Mouse (Mus musculus) retina, adult 2 months (tissue): Measurements from ENCODE around the gene Olfr645.

Experiments used
- DNase-seq: peaks from one replicate; pipeline ENCODE4 v3.0.0-alpha.2; 2012; ENCODE audit warnings: low read depth, low spot score

Gene Olfr645

DNA sequence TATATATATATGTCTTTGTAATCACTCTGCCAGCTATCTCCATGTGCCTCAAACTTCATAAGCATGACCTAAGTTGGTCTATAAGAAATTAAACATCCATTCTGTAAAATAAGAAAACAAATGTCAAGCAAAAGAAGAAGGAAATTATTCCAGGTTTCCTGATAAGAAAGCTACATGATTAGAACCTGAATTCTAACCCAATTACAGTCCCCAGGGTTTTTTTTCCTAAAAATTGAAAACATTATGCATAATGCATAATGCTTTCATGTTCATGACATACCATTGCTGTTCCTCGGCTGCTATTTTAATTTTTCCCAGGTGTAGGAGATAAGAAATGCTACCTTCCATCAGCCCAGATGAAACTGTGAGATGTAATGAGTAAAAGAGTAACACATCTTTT lies at the start of gene Olfr645:
TSS of gene Olfr645 (minus strand) at position 101 of the 400 bp plus-strand sequence.
- no peak for DNase-seq

DNA sequence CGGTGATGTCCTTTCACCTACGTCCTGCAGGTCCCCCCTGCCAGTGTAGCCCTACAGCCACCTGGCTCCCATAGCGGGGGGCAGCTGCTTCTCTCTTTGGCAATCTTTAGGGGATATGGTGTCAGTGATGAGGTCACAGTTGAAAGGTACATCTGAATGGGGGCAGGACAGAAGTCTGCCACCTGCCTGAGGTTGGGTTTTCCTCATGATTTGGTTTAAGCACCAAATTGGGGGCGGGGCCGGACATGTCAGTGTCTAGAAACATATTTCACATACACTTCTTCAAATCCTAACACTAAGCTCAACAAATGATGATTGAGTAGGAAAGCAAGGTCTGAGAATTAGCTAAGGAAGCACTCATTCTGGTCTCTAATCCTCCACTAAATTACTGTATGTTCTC lies 44.5 kb upstream of the Olfr645 start, which contains the start of gene Ubqln5:
TSS of gene Ubqln5 (minus strand) at position 101 of the 400 bp plus-strand sequence.
- no peak for DNase-seq

DNA sequence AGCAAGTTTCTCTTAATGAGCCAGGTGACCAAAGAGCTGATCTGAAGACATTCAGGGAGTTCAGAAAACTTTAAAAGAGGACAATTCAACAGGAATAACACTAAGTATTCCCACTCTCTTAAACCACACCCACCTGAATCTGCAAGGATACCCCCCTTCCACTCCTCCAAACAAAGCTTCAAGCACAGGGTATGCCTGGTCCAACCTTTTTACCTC lies 19.4 kb upstream of the Olfr645 start, which contains the start of gene Olfr646:
TSS of gene Olfr646 (plus strand) at position 117 of the 216 bp plus-strand sequence.
- DNase-seq, result no peak

DNA sequence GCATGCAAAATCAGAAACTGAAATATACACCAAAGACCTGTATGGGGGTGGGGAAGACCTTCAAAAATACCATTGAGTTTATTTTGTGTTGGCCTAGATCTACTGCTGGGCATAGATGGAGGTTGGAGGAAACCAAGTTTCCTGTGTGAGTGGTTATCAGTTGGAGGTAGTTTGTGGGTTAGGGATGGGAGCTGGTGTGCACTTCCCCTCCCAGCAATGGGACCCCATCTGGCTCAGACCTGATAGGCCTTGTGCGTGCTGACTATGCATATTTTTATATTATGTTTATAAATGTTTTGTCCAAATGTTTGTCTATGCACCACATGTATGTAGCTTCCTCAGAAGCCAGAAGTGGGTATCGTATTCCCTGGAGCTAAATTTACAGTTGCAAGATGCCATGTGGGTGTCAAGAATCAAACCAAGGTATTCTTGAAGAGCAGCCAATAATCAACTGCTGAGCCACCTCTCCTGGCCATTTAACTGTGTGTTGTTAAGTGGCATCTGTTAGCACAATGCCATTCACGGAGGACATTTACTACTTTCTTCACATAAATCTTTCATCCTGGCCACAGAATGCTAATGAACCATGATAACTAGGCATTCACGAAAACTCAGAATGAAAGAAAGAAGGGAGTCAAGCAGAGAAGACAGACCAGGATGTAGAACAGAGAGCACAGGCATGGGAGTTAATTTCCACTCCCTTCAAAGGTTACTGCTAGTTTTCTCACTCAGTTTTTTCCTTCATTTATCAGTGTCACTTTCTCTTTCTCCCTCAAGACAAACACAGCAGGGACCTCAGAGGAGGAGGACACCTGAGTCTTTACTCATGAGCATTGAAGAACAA lies 18.9 kb upstream of the Olfr645 start:
- no peak for DNase-seq

DNA sequence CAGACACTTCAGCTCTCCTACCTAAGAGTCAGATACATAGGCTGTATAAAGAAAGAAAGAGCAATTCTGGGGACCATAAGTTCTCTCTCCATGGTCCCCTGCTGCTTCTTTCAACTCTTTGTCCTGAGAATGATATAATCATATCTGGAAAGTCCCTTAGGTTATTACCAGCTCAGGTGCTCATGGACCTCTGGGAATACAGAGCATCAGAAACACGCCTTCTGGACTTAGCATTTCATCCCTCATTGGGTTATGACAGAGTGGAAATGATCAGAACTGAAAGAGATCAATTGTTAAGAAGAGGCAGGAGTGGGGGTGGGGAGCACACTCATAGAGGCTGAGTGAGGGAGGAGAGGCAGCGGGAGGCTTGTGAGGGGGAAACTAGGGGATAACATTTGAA lies 13.5 kb downstream of the Olfr645 start, which contains the start of gene Olfr644:
TSS of gene Olfr644 (minus strand) at position 101 of the 400 bp plus-strand sequence.
- no peak for DNase-seq

DNA sequence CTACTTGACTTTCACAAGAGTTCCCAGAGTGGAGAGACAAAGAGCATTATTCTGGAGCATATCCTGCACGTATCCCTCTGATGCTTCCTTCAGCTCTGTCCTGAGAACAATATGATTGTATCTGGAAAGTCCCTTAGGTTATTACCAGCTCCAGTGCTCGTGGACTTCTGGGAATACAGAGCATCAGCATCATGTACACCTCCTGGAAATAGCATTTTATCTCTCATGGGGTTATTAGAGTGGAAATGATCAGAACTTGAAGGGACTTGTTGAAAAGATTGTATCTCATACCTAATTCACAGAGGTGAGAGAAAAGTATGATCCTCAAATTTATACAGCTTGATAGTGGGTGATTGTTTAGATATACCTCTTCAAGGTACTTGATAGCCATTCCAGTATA lies 23.9 kb downstream of the Olfr645 start, which contains the start of gene 4930516K23Rik:
TSS of gene 4930516K23Rik (minus strand) at position 101 of the 400 bp plus-strand sequence.
- no peak for DNase-seq

DNA sequence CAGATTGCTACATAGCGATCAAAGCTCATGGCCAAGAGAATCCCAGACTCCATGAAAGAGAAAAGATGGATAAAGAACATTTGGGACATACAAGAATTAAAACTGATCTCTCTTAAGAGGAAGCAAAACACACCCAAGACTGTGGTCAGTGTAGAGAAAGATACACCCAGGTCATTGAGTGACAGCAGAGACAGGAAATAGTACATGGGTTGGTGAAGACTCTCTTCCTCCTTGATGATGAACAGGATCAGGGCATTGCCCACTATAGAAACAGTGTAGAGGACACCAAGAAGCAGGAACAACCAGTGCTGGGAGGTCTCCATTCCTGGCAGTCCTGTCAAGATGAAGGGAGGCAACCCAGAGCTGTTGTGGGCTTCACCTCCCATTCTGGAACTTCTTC lies 26.1 kb downstream of the Olfr645 start:
- DNase-seq, result no peak

DNA sequence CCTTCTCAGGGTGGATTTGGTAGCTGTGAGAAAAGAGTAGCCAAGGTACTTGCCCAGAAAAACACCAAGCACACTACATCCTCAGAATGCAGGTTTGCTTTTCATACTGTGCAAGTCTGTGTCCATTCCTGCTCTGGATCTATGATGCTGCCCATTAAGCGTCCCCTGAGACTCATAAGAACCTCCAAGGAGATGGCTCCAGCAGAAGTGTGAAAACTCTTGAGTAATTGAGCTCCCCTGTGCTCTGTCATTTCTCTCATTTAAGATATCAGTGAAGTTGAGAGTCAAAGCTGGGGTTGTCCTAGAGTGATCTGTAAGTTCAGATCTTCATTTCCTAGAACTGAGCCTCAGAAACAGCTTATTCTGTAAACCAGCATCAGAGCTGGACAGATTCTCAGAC lies 32.7 kb downstream of the Olfr645 start, which contains the start of gene Olfr642:
TSS of gene Olfr642 (minus strand) at position 101 of the 400 bp plus-strand sequence.
- no peak for DNase-seq

DNA sequence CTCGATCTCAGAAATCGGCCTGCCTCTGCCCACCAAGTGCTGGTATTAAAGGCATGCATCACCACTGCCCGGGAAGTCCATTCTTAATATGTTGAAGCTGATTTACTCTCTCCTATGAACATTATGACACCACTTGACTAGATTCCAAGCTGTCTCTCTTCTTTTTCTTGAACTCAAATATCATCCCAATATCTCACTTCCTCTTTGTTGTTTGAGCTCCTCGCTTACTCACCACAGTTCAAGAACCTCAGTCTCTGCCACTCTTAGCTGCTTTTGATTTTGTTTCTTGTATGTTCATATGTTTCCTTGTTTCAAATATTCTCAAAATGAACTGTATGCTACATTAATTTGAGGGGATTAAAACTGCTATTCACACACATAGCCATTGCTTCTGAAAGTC lies 34.5 kb downstream of the Olfr645 start:
- DNase-seq, result no peak

DNA sequence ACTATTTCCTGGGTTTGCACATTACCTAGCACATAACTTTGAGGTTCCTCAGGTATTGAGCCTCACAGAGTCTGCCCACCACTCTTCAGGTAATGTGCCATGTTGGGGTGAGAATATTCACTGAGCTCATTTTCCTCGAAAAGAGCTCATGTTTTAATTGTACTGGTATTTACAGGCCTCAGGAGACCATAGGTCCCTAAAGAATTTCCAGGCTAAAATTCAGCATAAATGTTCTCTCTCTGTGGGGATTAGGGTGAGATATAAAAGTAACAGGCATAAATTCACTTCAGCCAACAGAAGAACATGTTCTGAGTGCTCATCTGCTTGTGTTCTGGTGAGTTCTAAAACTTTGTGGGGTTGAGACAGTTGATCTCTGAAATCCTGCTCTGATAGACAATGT lies 50.1 kb downstream of the Olfr645 start, which contains the start of gene Olfr641:
TSS of gene Olfr641 (plus strand) at position 301 of the 400 bp plus-strand sequence.
- DNase-seq, result no peak
